Mouse (Mus musculus): ENCODE data around the gene Fignl1.

Fignl1 gene

DNA sequence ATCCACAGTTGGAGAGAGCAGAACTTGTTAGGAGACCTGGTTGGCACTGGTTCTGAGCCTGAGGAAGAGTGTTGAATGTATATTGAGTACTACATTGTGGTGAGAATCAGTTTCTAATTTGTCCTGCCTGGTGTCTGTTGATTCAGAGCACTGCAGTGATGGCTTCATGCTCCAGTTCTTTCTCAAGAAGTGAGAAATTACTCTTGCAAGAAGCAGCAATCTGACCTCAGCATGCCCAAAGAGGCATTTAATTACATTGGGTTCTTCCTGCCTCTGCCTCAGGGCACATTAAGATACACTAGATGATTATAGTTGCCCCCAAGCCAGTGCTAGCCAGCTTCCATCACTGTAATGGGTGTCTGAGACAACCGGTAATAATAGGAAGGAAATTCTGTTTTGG, 49.9 kb downstream of the Fignl1 start:
- DNase-seq: no peak

DNA sequence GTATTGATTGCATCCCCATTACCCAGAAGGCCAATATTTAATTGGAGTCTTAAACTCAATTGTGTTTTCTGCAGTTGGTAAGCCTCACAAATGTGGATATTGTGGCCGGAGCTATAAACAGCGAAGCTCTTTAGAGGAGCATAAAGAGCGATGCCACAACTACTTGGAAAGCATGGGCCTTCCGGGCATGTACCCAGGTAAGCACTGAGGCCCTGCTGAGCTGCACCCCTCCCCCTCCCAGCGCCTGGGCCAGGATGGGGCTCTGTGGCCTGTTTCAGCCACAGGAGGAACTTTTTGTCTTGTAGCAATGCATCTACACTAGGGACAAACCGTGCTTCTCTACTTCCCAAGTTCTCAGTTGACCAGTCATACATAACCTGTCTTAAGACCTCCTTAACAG, 50.6 kb downstream of the Fignl1 start:
- no peak for DNase-seq

DNA sequence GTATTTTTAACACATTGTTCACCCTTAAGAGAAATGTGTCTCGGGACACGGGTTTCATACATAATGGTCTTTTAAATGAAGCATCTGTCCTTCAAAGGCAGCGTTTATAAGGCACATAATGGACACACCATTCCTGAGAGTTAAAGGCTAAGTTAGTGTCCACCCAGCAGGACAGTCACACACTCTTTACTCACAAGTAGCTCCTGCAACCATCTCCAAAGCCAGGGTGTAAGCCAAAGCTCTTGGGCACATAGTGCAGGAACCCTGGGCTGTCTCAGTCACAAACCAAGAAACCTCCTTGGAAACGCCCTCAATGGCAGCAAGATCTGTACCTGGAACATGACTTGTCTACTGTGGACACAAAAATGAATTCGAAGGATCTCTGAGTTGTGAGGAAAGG, 55.9 kb downstream of the Fignl1 start:
- no peak for DNase-seq

DNA sequence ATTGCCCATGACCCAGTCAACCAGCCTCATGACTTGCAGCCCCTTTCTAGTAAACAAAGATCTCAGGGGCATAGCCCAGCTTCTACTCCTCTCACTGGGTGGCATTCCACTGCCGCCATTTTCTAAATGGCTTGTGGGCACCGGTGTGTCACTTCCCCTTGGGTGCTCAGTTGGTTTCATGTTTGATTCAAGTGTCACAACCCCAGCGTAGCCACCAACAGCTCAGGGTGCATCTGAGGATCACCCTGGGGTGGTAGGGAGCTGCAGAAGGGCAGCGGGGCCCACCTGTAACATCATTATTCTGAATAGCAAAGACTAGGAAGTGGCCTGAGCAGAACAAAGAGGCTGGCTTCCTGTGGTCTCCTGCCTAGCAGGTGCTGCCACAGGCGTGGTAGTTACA, 57.7 kb downstream of the Fignl1 start:
- no peak for DNase-seq

DNA sequence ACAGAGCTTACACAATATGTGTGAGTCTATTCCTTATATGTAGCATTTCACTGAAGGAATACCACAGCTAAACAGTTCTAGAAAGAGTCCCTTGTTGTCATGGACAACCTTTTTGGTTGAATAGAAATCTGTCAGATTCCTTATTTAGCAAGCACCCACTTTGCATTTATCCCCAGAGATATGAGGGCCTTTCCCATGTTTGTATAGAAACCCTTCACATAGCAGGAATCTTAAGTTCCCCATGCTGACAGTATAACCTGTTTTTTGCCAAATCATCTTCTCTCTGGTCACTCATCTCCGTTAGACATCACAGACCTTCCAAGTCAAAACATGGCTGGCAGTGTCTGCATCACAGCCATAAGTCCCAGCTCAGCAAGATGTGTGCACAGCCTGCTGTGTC, 64.5 kb downstream of the Fignl1 start:
- DNase-seq: no peak

DNA sequence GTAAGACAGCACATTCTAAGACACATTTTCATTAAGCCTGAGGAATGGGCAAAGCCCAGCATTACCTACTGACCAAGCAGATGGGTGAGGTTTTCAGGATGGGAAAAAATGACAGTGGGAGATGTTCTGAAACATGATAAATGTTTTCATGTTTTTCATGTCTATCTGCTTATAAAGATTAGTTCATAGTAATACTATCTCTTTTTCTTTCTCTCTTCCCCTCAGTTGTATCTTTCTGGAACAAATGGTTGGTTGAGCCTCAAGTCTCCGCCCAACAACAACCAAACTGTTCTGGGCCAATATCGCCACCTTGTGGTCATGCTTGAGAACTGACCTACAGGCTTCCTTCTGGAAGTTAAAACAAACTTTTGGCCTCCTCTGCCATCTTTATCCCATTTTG, 66.1 kb downstream of the Fignl1 start:
- no peak for DNase-seq

DNA sequence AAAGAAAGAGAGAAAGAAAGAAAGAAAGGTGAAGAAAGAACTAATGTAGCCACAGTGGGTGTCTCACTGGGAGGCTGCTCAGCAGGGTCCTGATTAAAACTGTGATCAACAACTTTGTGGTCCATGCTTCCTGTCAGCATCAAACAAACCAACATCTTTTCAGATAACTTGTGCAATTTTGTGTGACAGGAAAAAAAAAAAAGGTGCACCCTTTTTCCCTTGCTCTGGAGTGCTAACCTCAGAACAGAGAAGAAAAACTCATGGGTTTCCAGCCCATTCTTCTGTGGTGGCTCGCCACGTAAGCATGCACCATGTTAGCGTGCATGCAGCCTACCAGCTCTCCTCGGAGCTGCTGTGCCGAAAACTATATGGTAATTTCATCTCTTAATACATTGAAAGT, 67.2 kb downstream of the Fignl1 start:
- no peak for DNase-seq

DNA sequence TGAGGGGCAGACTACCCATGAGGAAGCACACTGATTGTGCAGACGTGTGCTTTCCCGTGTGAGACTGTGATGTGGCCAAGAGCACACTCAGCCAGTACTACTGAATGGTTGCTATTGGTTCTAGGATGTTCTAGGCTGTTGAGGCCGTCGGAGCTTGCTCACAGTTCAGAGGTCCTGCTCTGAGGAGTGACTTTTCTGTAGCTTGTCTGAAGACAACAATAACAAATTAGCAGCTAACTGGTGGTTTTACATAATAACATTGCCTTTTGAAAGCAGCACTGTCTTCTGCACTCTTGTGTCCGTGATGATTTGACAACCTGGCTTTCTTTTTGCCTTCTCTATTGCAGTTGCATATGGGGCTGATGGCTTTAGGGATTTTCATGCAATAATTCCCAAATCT, 68.2 kb downstream of the Fignl1 start:
- no peak for DNase-seq

DNA sequence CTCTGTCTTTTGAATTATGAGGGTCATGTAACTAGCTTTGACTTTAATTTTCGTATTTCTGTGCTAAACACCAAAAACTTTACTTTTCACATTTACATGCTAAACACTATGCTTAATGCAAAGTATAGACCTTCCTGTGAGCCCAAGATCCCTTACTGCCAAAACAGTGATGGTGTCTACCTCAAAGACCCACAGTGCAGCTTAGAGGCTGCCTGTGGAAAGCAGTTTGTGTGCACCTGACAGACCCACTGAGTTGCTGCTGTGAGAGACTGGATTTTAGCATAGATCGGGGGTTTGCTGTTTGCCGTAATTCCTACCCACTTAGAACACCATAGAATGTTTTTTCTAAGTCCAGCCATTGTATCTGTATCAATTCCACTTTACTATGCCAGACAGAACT, 69.7 kb downstream of the Fignl1 start:
- DNase-seq: no peak

DNA sequence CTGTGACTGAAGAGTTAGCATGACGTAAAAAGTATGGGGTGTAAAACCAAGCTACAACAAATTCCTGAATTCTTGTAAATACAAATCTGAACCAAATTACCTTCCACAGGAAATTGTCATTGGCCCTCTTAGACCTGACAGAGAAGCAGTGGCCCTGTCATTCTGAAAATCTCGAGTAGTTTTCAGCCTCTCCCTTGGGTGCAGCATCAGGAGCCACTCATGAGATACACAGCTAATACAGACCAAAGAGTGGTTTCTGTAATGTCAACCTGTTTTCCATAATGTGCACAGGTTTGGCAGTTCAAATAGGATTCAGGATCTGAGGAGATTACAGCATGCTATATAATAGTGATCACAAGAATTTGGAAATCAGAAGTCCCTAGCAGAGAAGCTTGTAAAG, 71.2 kb downstream of the Fignl1 start:
- no peak for DNase-seq

Measured in layer of hippocampus, adult 9-11 months (tissue).